Mouse (Mus musculus): ENCODE measurements around the gene Arhgap21.
A peak's percentile ranks its signal among the peaks of the same experiment; 100 is the strongest.

The Arhgap21 gene

DNA sequence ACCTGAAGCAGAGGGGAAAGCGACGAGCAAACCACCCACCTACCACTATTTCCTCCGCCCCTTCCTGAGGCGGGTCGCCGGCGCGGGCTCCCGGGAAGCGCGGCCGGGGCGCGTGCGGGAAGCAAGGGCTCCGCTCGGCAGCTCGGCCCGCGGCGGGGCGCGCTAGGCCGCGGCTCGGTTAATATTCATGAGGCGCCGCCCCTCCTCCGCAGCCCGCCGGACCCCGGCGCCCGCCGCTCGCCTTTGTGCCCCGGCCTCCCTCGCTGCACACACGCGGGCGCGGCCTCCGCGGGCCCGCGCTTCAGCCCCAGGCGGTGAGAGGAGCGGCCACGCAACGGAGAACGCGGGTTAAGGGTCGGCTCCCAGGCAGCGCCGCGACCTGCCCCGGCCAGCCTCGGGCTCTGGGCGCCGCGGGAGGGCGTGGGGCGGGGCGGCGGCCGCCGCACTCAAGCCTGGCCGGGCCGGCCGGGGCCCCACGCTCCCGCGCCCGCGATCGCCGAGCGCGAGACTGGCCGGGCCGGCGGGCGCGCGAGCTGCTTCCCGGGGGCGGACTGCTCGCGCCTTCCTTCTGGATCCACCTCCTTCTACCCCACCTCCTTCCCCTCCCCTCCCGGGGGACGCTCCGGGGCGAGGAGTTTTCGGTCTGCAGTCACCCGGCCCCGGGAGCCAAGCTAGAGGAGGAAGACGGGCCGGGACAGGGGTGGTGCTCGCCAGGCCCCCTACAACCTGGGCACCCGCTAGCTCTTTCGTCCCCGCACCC, at the start of gene Arhgap21:
TSS of gene Arhgap21 (minus strand) at position 441 of the 760 bp plus-strand sequence.
- DNase-seq: peak; percentile 89

DNA sequence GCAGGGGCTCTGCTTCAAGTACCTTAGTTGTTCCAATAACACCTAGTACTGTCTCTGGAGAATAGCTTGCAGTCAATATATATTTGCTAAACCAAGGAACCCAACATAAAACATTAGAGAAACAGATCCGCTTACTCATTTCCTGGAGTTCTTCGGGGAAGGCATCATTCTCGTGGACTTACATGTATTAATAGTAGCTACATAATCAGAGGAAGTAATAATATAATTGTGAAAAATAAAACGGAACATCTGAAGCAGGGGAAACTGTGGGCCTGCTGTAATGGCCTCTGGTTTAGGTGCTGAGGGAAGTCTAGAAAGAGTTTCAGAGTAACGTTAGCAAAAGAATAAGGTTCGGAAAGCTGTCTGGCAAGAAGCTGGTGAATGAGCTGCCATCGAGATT, 47.9 kb upstream of the Arhgap21 start:
- no peak for DNase-seq

- no peak for DNase-seq
Observed at GRCm38 (mm10) chr2:21010806-21011397, 42.2 kb upstream of the Arhgap21 start.

DNA sequence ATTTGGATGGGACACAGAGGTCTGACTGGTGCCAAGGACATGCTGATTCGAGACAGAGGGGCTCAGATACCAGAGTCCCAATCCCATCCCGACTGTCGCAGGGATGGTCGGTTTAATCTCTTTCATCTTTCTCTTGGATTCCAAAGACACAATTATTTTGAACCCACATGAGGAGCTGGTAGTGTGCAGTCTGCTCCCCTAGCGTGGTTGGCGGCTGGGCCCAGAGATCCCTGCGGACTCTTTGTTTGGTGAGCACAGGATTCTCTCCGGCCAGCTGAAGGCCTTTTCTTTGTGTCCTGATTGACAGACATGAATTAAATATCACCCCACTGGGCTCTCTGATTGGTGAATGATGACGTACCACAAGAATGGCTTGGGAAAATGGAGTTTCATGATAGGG, 41.5 kb upstream of the Arhgap21 start:
- peak; percentile 12 for DNase-seq

DNA sequence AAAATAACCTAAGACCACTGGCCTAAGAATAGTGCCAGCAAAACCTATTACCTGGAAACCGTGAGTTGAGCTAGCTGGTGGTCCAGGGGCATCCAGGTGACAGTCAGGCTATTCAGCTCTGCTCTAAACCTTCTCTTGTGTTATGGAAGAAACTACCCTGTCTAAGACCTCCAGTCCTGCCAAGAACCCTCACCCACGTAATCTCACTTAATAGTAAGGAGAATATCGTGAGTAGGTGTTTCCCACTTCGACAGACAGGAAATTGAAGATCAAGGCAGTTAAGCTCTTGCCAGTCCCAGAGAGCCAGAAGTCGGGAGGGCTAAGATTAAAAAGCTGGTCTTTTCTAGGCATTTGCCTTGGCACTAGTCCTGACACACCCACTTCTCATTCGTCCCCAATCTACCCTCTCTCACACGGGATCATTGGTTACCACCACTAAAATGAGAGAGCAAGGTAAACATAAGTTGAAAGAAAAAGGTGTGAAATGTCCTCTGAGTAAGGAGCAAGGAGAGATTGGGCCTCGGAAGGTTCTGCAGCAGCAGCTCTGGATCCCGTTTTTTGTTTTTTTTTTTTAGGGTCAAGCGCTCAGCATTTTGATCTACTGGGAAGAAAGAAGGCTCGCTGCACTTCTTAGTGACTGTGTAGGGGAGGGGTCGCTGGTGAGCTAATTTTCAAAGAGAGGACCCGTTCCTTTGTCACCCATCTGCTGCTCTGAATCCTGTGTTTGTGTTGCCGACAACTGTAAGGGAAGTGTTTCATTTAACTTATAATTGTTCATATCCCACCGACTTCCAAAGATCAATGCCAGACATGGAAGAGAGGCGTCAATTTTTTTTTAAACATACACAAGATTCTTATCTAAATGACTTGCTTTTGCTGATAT, 40.8 kb upstream of the Arhgap21 start:
- DNase-seq: no peak

DNA sequence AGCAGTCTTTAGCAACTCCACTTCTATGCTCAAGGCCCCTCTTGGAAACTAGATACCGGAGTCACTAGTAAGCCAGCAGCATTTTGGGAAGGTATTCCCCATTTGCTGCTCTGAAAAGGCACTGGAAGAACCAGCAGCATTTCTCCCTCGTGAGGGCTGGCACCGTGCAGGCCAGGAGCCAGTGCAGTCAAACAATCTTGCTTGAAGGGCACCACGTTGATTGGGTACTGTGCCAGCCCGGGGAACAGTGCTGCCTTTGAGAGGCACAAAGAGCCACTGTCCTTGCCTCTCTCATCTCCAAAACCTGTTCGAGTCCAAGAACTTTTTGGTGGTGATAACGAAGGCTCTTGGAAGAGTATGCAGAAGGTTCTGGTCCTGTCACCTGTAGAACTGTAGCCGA, 33.9 kb upstream of the Arhgap21 start:
- DNase-seq: peak; percentile 32

GRCm38 (mm10) chr2:21001156-21001555, 32.5 kb upstream of the Arhgap21 start:
- DNase-seq: no peak

- DNase-seq: no peak
Observed at GRCm38 (mm10) chr2:20995547-20995946, 26.9 kb upstream of the Arhgap21 start.

GRCm38 (mm10) chr2:20991508-20991907, 22.8 kb upstream of the Arhgap21 start:
- no peak for DNase-seq

DNA sequence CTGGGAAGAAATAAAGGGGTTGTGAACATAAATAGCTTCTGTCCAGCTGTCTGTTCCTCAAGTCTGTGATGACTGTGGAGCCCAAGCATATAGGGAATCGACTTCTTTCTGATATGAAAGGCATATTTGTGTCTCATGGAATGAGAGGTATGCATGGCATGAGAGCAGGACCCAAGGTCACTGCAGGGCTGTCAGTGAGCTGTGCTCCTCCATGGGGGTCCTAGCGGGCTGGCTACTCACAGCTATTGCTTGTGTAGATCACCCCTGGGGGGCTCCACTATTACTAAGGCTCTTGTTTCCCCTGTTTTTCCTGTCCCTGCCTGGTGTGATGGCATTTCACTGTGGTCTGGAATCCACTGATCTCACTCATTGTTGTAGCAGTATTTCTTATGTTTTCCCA, 22.2 kb upstream of the Arhgap21 start:
- no peak for DNase-seq

- no peak for DNase-seq
Observed at GRCm38 (mm10) chr2:20990056-20990455, 21.4 kb upstream of the Arhgap21 start.

GRCm38 (mm10) chr2:20987822-20988221, 19.1 kb upstream of the Arhgap21 start:
- no peak for DNase-seq

GRCm38 (mm10) chr2:20978726-20979125, 10.0 kb upstream of the Arhgap21 start:
- DNase-seq: no peak

DNA sequence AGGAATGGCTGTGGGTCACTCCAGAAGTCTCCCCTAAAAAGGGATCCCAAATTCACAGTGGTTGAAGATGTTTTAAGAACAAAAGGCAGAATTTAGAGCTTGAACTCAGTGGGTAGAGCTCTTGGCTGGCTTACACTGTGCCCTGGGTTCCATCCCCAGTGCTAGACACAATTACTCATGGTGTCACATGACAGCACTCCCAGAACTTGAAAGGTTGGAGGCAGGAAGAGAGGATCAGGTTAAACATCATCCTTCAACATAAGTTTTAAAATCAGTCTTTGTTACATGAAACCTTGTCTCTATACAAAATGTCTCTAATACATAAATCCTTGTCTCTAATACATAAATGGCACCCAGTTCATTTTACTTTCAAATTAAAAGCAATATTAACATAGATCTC, 8.4 kb upstream of the Arhgap21 start:
- no peak for DNase-seq

GRCm38 (mm10) chr2:20973513-20973912, 4.8 kb upstream of the Arhgap21 start:
- no peak for DNase-seq

DNA sequence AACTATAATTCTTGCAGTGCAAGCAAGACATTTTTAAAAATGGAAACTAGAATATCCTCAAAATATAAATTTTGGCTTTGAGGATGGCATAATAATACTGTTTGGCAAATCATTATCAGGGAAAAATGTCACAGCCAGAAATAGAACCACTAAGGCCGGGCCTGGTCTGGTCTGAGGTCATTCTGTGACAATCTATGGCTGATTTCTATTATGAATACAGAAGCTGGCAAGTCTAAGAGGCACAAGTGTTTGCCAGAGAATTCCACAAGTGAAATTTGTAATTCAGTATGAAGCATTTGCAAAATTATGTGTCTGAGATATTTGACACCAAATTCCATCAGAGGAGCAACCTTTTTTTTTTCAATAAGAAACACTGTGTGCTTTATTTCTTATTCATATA, 3.5 kb upstream of the Arhgap21 start:
- no peak for DNase-seq

GRCm38 (mm10) chr2:20971628-20972027, 2.9 kb upstream of the Arhgap21 start:
- no peak for DNase-seq

DNA sequence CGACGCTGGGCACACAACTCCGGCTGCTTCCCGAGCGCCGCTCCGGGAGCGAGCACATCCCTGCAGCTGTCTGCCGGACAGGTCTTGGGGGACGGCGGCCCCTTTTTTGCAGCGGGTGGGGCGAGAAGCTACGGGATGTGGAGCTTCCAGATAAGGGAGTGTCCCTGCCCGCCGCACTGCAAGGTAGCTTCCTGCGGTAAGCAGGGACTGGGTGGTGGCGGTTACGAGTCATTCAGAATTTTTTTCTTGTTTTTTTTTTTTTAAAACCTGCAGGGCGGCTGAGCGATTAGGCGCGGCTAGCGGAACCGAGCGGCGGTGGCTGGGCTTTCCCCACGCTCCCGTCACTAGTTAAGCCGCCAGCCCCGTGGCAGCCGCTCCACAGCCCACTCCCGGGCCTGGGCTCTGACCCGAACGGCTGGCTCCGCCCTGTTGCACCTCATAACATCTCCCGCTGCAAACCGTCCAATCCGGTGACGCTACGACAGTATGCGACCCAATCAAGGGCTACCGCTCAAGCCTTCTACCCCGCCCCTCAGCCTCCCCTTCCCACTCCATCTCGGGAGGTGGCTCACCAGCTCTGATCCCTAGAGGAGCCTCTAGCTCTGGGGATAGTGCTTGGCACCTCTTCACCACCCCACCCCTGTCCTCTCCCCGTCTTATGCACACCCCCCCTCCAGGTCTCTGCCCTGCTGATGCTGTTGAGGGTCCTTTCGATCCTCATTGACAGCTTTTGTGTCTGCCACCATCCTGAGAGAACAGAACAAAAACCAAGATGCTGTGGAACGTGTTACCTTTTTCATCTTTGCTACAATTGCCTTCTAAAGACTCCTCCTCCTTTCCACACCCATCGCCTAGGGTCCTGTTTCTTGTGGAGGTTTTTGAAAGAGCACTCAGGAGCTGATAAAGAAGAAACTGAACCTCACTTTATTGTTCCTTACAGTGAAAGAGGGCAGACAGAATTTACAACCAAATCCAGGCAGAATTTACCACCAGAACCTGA, 820 bp upstream of the Arhgap21 start:
- peak; percentile 98 for DNase-seq

DNA sequence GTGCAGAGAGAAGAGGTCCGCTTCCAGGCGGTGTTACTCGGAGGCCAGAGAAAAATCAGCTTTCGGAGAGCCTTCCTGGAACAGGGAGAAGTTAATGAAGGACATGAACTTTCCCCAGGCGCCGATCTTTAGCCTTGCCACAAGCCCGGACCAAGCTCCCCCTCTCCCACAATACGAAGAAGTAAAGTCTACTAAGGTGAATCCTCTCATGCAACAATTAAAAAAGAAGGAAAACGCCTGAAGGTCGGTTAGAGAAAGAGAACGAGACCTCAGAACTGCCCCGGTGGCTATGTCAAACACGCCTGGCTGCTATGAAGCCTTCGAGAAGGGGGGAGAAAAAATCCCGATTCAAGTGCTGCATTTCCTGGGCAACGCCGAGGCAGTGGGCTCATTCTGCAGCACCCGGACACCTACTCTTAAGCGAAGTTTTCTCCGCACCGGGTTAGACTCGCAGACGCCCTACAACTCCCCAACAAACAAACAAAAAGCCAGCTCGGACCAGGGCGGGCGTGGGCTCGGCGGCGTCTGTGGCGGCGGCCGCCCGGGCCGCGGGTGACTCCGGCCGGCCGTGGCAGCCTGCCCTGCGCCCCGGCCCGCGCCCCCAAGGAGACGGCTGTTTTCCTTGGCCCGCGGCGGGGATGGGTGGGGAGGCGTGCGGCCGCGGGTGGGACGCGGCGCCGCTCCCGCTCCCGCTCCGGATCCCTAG, 882 bp downstream of the Arhgap21 start:
- DNase-seq: peak; percentile 58

GRCm38 (mm10) chr2:20967101-20967645, 1.5 kb downstream of the Arhgap21 start:
- peak; percentile 76 for DNase-seq
